Mouse (Mus musculus): ENCODE data around the gene Per2.

Per2 gene

GRCm38 (mm10) chr1:91398260-91399062, 60.7 kb downstream of the Per2 start, which contains the start of gene Ilkap:
TSS of gene Ilkap (minus strand) at chr1:91398815.
- in situ Hi-C loops (cut with MboI, MseI) = loop anchor here (10.0 kb wide), 1 partner anchor 776 kb away; no protein-coding TSS in a partner anchor

- in situ Hi-C loops (cut with MboI, MseI) = loop anchor here (10.0 kb wide), 1 partner anchor 777 kb away; no protein-coding TSS in a partner anchor
These were observed 61.2 kb downstream of the Per2 start for GRCm38 (mm10) chr1:91397927-91398259.

GRCm38 (mm10) chr1:91390369-91390768, 68.8 kb downstream of the Per2 start:
- in situ Hi-C loops (cut with MboI, MseI) = loop anchor here (10.0 kb wide), 1 partner anchor 784 kb away; no protein-coding TSS in a partner anchor

GRCm38 (mm10) chr1:91381091-91381471, 78.0 kb downstream of the Per2 start:
- in situ Hi-C loops (cut with MboI, MseI) = no loop called here

DNA sequence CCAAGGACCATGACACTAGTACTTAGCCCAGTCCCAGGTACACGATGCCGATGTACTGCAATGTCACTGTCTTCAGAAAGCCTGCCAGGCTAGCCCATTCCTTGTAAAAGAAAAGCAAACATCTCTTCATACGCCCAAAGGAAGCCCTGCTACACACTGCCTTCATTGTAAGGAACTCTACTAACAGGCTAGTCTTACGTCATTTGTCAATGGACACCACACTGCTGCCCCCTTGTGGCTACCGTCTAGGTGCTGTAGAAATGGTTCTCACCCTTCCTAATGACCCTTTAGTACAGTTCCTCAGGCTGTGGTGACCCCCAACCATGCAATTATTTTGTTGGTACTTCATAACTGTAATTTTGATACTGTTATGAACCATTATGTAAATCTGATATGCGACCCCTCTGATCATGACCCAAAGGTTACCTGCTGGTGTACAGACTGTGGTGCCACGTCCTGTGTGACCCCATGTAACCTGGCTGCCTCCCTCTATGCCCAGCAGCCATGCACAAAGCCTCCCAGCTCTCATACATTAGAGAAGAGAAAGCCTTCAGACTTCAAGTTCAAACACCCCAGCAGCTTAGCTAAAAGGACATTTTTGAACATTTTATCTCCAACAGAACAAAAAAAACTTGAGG, 78.6 kb downstream of the Per2 start:
- in situ Hi-C loops (cut with MboI, MseI) = no loop called here

- in situ Hi-C loops (cut with MboI, MseI) = no loop called here
These were observed 85.7 kb downstream of the Per2 start for GRCm38 (mm10) chr1:91373414-91373835.

DNA sequence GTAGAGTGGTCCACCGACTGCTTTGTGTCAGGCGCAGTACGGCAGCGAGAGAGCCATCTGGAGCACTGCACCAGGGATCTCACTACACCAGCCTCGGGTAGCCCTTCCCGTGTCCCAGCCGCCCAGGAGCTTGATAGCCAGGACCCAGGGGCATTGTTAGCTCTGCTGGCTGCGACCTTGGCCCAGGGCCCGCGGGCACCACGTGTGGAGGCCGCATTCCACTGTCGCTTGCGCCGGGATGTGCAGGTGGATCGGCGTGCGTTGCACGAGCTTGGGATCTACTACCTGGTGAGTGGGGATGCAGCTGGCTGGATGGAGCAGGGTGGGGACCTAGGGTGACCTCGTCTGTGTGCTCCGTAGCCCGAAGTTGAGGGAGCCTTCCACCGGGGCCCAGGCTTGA, 89.1 kb downstream of the Per2 start:
- in situ Hi-C loops (cut with MboI, MseI) = no loop called here

GRCm38 (mm10) chr1:91369408-91369807, 89.7 kb downstream of the Per2 start:
- in situ Hi-C loops (cut with MboI, MseI) = no loop called here

GRCm38 (mm10) chr1:91367295-91367694, 91.8 kb downstream of the Per2 start:
- in situ Hi-C loops (cut with MboI, MseI) = no loop called here

DNA sequence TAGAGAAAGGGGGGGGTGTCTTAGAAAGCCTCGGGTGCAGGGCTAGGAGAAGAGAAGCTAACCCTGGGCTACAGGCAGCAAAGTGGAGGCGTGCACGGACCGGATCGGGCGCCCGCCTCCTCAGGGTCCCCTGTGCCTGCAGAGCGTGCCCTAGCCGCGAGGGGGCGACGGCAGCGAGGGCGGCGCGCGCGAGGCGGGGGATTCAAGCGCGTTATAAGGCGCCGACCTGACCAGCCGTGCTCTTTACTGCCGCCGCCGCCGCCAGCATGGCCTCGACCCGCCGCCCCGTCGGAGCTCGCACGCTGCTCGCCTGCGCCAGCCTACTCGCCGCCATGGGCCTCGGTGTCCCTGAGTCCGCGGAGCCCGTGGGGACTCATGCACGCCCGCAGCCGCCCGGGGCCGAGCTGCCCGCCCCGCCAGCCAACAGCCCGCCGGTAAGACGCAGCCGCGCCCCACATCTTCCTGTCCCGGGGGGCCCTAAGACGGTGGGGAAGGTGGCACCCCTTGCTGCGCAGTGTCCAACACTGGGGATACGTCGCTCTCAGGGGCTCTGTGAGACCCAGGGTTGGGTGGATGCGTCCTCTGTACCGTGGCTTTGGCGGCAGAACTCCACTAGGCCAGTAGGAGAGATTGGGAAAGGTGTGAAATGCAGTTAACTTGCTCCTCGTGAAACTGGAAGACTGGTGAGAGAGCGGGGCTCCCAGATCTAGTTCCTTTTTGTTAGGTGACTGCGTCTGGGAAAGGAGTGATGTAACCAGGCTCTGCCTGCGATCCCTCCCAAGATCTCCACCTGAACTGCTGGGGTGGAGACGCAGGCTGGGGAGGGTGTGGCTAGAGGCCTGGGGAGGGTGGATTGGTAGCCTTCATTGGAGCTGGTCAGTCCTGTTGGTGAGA, 92.7 kb downstream of the Per2 start, which contains the start of gene Erfe:
Erfe (plus strand) TSS at position 216 of the 894 bp plus-strand sequence.
- in situ Hi-C loops (cut with MboI, MseI) = no loop called here
